Mouse (Mus musculus) embryo, embryonic 10.5 days (tissue): ENCODE measurements around the gene Ch25h.

Experiments
- DNase-seq: peaks from one replicate; pipeline ENCODE4 v3.0.0-alpha.2; 2015; ENCODE audit warnings: low spot score

Ch25h gene

DNA sequence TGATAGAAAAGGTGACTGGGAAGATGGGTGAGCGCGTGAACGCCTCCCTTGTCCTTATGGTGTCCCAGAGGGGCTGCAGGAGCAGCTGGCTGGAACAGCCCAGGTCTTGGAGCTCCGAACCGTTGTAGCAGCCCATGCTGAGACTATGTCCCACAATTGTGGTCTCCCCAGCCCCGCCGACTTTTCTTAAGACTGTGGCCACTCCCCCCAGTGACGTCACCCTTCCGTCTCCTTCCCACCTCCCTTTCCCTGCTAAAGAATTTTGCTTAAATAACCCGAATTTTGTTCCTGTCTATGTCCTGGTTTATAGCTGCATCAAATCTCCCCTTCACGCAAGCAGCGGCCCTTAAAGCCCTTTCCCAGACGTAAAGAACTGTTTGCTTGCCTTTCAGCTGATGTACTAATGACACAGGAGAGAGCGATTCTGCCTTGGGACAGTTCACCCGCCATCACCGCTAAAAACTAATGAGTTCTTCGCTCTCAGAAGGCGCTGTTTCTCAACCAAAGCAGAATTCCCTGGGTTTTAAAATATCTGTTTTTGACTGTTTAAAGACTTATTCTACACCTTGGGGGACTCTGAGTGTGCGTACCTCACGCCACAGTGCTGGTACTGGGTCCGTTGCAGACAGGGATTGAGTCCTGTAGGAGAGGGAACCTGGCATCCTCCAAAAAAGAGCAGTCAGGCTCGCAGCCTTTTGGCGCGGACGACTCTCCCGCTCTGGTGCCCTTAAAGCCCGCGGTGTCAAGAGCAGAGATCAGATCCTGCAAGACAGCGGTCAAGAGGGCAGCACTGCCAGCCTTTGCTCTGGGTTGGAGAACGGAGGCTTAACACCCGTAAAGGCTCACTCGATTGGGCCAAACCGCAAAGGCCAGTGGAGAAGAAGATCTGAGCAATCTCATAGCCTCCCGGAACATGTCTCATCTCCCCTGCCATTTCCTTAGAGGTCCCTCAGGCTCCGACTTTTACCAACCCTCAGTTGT, at the start of gene Ch25h:
Gene Ch25h, minus strand, starts transcription at position 174 of the 981 bp plus-strand sequence.
- DNase-seq: peak; percentile 80

DNA sequence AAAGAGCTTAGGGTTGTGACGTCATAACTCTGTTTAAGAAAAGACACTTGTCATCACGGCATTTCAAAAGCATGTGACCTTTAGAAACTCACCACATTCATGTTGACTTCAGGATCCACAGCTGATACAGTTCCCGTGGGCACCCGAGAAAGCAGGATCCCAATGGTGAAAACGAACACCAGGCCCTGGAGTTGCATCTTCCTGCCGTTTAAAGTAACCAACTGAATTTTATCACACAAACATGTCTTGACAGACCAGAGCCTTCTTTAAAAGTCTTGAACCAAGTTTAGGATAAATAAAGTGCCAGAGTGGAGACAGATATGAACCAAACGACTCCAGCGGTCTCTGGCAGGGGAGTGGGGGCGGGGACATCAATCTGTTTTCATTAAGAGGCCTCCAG, 49.7 kb upstream of the Ch25h start:
- peak; percentile 18 for DNase-seq

DNA sequence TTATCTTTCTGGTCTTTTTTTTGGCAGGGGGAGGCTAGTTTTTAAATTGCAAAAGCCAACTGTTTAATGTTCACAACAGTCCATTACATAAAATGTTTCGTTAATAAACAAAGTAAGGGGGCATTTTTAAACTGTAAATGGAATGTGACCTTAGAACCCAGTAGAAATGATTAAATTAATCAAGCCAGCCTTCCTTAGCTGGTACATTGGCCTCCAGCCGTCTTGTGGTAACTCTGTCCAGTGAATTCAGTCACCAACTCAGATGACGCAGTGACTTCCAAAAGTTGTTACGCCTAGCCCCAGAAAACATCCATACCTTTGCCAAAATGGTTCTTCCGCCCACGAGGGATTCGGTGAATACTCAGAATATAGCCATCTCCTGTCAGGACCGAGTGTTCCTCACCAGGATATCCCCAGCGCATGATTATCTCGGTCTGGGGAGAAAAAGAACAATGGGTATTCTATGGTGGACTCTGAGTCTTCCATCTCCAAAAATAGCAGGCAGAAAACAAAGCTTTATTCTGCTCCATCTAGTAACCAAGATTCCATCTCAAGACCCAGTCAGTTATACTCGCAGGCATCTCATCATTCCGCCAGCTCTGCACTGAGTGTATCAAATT, 48.3 kb upstream of the Ch25h start:
- DNase-seq: no peak

DNA sequence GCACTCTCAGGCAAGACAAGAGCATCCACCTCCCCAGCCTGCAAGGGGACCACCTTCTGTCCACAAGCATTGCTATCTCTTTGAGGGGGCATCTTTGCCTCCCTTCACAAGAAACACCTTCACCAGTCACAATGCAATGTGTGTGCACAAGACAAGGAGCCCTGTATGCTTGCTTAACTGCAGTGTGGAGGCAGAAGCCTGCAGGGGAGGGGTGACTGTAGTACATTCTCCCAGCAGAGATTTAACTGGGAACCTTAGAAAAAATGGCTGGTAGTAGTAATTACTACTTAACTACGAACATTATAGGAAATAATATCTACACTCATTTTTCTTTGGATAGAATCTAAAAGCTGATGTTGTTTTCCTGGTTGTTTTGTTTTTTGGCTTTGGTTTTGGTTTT, 47.0 kb upstream of the Ch25h start:
- no peak for DNase-seq

DNA sequence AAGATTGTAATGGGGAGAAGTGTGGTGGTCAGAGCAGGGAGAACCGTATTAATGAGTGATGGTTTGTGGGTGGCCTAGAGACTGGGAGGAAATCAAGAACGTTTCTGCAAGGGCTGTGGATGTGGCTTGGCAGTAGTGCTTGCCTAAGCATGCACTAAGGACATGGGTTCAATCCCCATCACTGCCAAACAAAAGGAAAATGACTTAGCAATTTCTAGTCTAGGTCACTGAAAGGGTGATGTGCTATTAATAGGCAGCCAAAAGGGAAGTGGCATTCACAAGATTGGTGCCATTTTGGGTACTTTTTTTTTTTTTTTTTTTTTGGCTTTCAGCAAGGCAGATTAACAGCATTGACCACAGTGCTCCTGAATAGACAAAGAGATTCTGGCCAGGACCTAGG, 46.4 kb upstream of the Ch25h start:
- no peak for DNase-seq

DNA sequence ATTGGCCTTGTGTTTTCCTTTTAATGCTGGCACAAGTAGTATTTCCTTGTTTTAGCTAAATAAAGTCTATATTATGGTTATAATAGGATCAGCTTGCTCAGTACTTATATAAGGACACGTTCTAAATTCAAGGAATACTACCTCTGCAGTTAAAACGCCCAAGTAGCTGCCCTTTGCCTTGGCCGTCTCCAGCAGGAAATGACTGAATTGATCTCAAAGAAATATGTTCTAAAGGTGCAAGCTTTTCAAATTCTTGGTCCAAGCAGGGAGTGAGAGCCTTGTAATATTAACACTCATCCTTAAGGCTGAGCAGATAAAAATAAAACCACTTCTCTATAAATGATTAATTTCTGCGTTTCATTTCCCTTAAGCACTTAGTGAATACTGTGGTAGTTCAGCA, 45.1 kb upstream of the Ch25h start:
- no peak for DNase-seq

DNA sequence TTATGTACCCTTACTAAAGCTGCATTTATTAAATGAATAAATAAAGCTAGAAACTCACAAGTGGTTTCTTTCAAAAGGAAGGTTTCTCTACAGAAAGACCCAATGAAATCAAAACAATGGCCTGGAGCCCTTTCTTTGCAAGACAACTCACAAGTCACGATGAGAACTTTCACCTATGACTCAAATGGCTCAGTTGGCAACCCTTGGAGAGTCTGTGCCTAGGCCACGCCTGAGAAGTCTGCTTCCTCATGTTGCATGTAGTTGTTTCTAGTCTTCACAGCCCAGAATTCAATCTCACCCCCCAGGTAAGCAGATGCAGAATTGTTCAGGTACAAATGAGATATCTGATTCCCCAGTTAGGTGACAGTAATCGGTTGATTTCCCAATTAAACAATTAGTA, 44.7 kb upstream of the Ch25h start:
- DNase-seq: no peak

DNA sequence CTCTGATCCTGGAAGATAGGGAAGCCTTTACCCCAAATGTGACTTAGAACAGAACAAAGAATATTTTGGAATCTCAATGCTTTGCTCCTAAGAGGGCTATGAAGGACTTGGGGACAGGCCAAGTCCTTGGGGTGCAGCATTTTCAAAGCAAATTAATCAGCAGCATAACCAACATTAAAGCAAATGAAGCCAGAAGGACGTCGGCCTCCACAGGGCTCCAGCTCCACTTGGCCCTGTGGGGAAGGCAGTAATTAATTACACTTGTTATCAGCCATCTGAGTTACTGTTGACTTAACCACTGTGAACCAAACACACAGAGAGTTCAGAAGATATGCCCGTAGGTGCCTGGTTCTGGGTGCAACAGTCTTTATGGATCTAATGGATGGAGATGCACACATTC, 43.8 kb upstream of the Ch25h start:
- no peak for DNase-seq

DNA sequence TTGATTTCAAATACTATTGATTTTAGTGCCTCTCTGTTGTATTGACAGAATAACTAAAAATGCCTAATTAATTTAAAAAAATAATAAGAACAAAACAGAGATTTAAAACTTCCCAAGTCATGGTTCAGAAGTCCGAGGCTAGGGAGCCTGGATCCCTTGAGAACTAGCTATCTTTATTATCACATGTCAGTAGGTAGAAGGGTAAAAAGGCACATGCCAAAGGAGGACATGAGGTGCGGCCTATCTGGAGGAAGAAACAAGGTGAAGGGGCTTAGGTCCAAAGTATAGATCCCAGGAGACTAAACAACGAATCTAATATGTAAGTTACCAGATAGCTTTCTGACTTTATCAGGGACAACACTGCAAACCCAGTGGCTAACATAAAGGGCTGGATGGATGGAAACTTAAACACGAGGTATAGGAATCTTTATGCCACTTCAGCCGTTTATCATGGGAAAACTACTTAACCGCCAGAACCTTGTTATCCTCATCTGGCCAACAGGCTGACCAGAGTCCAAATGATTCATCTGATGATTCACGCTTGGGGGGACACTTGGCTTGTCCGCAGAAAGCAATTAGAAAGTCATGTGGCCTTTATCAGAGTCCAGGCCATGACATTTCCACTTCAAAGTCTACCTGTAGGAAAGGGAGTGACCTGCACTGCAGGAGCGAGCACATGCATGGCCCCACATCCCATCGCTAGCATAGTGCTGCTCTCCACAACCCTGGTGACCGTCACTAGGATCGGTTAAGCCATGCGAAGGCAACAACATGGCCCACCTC, 43.0 kb upstream of the Ch25h start:
- no peak for DNase-seq

DNA sequence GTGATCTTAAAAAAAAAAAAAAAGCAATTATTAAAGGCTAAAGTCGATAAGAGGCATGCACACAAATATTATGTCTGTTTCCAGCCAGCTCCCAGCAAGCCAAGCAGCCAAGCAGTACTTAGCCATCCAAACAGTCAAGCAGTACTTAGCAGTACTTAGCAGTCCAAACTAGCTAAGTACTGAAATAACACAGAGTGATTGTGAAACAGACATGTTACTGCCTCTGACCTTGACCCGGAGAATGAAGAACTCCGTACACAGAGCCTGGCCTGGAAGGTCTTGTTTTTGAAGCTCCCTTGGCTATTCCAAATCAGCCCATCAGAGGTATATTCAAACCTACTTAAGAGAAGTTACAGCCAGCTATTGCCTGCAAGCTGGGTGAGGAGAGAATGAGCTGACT, 42.2 kb upstream of the Ch25h start:
- no peak for DNase-seq

DNA sequence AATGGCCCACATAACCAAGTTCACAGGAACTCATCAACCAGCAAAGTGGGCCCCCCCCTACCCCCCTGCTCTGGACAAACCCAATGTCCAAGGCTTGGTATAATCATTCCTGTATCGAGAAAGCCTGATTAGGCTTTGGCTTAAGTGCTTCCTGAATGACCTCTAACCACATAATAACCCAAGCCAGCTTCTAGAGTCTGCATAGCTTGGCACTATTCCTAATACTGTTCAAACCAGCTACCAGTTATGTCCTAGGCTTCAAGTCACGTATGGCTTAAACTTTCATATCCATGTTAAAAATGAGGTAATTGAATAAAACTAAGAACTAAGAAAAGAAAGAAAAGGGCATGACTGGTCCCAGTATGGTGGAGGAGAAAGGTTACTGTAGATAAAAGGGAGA, 41.4 kb upstream of the Ch25h start:
- DNase-seq: no peak

DNA sequence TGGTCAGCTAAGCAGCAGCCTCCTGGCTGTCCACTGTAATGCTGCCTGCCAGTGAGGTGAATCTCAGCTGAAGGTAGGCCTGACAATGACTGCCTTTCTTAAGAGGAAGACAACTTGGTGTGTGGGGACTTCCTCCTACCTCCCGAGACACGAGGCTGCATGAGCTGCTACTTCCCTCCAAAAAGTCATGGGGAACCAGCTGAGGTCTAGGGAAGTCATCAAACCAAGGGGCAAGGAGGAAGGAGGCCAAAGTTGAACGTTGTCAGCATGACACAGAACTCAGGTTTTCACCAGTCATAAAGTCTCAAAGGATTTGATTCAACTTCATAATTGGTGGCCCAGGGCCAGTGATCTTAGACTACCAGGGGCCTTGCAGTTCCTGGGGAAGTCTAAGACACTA, 40.7 kb upstream of the Ch25h start:
- DNase-seq: no peak

DNA sequence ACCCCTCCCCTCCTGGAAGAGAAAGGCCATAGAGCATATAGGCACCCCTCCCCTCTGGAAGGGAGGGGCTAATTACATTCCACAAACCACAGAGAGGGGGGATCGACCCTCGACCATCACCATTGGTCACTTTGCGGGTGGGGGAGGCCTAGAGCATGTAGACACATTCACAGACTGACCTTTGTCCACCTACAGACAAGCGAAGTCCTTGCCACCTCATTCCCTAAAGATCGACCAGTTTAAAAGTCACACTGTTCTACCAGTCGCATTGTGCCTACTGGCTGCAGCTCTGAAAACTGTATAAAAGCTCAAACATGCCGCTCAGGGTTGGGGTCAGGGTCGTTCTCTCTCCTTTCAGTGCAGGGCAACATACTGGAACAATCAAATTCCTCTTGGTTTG, 36.6 kb upstream of the Ch25h start:
- peak; percentile 17 for DNase-seq

DNA sequence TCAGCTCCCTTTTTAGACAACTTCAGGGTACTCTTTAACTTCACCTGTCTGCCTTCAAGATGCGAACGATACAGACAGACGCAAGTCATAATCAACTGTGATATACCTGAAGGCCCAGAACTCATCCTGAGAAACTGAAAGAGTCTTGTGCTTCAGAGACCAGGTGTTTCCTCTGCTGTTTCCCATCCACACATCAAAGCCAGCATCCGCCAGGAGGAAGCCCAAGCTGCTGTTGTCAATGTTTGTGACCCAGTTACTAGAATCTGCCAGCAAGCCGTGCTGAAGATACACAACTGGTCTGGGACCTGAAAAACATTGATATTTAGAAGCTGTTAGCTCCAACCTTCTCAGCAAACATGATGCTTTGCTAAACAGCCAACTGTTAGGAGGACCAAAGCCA, 35.8 kb upstream of the Ch25h start:
- DNase-seq: no peak

DNA sequence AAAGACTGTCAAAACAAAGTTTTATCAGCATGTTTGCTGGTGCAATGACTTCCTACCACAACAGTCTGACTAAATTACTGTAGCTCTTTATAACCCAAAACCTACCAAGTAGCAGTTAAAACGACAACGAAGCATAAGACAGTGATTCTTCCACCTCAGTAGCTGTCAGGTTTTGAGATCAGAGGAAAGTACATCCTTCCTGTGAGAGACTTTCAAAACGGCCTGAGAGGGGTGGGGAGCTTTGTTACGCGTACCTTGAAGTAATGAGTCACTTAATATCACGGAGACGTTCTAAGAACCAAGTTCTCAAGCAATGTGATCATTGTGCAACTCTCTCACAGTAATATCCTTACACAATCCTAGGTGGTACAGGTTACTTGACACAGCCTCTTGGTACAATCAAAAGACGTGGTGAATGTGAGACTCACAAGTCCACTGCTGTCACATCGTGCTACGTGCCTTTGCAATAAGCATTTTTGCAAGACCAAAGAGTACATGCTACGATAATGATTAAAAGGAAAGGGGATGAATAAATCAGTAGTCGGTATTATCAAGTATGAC, 30.3 kb upstream of the Ch25h start:
- no peak for DNase-seq

DNA sequence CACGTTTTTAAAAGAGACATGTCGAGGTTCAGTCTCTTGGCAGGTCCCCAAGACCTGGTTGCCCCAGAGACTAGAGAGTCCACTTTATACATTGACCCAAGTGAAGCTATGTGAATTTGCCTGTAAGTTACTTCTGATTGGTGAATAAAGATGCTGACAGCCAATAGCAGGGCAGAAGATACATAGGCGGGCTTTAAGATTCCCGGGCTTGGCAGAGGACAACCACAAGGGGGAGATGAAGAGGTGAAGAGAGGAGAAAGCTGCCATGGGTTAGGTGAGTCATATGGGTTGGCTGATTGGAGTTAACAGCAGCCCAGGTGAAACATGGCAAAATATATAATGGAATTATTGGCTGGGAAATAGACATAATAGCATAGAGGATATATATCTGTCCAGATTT, 25.8 kb upstream of the Ch25h start:
- peak; percentile 77 for DNase-seq

DNA sequence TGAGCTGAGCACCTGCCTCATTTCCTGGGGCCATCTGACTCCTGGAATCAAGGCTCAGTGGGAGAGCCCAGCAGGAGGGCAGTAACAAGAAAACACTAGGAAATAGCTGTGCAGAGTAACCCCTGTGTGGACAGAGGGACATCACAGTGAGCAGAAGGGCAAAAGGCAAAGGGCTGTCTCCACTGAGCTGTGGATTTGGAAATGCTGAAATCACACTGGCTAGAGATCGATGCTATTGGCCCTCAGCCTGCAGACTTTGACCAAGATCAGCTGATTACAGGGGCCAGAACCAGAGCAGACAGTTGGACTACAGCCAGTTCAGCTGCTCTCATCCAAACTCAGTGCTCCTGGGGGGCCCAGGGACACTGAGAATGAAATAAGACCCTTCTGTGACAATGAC, 21.4 kb upstream of the Ch25h start:
- DNase-seq: no peak

DNA sequence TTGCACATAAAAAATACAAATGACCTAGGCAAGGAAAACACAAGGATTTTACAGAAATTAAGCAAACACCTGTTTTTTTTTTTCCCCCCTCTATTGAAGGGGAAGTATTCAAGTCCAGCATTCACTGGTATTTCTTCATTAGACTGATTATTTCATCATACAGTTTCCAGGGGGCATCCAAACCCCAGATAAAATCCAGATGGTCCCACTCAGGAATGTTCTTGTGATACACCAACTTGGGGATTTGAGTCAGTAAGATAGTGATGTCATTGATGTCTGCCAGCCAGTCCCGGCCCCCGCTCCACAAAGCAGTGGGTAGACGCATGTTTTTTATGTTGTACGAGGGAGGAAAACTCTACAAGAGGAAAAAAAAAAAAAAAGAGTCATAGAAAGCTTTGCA, 18.9 kb upstream of the Ch25h start:
- no peak for DNase-seq

DNA sequence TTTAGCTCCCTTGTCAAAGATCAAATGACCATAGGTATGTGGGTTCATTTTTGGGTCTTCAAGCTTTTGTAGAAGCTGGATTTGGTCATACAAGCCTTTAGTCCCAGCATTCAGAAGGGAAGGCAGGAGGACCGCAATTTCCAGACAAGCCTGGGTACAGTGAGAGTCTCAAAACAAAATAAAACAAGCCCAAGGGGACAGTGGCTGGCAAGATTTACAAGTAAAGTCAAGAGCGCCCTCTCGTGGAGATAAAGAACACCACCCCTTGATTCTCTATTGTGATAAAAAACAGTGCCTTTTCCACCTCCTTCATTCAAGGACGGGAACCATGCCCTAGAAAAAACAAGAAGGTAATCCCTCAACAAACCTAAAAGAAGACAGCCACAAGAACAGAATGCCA, 8.6 kb upstream of the Ch25h start:
- peak; percentile 86 for DNase-seq

DNA sequence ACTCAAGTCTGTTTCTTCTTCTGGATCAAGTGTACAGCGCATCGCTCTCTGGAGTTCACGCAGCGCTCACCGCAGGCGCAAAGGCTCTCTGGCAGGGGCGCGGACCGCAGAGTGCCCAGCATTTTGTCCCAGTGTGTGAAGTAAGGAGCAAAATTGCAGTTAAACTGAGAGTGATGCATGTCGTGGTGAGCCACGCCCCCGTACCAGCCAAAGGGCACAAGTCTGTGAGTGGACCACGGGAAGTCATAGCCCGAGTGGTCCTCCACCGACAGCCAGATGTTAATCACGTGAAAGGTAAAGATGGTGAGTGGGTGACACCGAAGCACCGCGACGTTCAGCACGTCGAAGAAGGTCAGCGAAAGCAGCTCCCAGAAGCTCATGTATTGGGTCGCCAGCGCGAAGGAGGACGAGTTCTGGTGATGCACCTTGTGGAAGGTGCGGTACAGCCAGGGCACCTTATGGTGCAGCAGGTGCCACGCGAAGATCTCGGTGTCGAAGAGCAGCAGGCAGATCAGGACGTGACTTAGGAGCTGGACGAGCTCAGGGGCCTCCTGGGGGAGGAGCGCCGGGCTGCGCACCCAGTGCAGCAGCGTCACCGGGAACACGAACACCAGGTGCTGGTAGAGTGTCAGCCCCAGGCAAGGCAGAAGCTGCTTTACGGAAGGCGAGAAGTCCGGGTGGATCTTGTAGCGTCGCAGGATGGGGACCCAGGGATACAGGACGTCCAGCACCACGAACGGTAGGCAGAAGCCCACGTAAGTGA, 555 bp downstream of the Ch25h start:
- peak; percentile 15 for DNase-seq

DNA sequence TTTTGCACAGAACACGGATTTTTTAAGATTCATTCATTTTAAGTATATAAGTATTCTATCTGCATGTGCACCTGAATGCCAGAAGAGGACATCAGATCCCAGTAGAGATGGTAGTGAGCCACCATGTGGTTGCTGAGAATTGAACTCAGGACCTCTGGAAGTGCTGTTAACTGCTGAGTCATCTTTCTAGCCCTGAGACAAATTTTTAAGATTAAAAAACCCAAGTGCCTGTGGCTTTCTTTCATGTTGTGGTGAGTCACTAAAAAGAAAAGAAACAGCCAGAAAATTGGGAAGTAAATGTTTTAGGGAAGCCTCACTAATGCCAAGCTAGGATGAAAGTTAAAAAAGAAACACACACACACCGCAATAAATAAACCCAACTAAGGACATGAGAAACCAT, 3.3 kb downstream of the Ch25h start:
- no peak for DNase-seq

DNA sequence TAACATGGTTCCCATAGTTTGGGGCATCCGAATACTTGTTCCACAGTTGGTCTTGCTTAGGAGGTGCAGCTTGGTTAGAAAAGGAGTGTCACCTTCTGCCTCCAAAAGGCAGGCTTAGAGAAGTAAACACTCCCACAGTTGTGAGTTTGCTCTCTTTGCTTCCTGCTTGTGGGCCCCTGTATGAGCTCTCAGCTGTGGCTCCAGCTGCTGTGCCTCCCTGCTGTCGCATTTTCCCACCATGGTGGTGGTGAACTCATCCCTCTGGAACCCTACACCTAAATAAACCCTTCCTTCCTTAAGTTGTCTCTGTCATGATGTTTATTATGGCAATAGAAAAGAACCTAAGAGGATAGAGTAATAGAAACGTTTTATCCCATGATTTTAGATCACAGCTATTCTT, 6.2 kb downstream of the Ch25h start:
- DNase-seq: no peak
